Mouse (Mus musculus): ENCODE results near the gene Gm13128.
"Not testable (repeated sequence)": the region's sequence is repeated elsewhere in the genome, so short reads cannot be mapped to it uniquely, and the experiment has no call there.

Gm13128 gene

DNA sequence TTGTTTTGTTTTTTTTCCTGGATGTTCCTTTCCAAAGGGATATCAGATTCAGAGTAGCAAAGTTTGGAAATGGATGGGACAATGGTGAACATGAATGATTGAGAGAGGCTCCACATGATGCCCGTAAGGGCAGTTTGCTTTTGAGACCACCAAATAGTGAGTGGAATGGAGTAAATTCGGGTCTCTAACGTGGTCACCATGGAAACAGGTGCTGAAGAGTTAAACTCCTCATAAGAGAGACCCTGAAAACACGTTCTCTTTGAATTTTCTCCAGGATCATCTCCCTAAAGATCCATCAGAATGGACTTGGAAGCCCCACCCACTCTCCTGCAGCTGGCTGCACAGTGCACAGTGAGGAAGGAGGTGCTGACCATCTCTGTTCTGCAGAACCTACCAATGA is at the start of gene Gm13128:
Gene Gm13128, plus strand, starts transcription at position 301 of the 400 bp plus-strand sequence.
- DNase-seq (ENCODE audit: low read depth in 1 of 2, low spot score in 2 of 2) = not testable (repeated sequence)

DNA sequence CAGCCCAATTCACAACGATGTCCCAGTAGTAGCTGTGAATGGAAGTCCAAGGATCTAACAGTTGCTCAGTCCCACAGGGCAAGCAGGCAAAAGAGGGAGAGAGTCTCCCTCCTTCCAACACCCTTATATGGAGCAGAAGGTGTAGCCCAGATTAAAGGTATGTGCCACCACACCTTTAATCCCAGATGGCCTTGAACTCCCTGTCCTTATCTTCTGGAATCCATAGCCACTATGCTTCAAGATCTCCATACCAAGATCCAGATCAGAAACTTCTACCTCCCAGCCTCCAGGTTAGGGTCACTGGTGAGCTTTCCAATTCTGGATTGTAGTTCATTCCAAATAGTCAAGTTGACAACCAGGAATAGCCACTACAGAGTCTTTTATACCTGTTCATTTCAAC is 49.7 kb upstream of the Gm13128 start, which contains the start of gene Pramel5:
Gene Pramel5, minus strand, starts transcription at position 101 of the 400 bp plus-strand sequence.
- DNase-seq (ENCODE audit: low read depth in 1 of 2, low spot score in 2 of 2) = not testable (repeated sequence)

DNA sequence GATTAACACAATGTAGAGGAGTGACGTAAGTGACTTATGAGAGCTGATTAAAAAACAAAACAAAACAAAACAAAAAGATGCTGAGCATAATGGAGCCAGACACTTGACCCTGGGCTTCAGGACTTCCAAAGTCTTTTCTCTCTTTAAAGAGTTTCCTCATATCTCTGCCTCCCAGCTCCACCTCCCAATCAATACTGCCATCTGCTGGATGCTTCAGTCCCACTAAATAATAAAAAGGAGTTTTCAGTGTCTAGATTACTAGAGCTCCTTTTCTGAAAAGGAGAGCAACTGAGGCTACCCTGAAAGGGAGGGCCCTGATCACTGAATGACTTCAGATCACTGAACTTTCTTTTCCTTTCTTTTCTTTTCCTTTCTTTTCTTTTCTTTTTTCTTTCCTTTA is 30.6 kb upstream of the Gm13128 start:
- DNase-seq (ENCODE audit: low read depth in 1 of 2, low spot score in 2 of 2) = not testable (repeated sequence)

DNA sequence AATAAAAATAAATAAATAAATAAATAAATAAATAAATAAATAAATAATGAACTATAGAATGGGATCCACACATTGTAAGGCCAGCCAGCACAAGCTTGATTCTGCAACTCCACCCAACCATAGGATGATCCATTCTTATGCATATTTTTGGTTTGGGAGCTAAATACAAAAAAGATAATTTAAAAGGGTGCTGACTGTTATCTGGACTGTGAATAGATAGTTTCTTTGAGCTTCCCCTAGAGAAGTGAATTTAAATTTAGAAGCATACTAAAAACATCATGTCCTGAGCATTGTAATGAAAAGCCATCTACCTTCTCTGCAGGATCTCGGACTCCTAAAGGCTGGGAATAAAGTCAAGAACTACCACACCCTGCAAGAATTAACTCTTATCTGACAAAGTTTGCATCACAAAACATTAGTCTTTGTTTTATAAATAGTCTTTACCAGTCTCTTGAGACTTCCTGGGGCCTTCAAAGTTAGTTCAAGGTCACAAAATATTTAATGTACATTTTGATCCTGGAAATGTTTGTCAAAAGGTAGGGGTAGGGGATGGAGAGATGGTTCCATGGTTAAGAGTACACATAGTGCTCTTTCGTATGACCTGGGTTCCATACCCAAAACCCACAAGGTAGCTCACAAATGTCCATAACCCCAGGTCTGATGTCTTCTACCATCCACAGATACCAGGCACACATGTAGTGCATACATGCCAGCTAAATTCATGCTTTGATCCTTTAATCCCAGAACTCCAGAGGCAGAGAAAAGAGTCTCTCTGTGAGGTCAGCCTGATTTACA is 17.2 kb upstream of the Gm13128 start:
- DNase-seq (ENCODE audit: low read depth in 1 of 2, low spot score in 2 of 2) = not testable (repeated sequence)

DNA sequence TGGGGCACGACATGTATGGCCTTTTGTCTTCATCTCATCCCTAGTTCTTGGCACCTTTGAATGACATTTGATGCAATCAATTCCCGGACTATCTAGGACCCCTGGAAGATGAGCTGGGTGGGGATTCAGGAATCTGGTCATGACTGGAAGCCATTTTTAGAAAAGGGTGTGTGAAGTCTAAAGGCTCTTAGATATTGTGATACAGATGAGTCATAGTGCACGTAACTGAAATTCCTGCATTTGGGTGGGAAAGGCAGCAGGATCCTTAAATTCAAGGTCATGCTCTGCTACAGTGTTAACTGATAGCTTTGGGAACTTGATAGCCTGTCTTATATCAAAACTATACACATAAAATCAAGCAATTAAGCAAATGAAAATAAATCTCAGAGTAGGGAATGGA is 5.8 kb downstream of the Gm13128 start:
- not testable (repeated sequence) for DNase-seq (ENCODE audit: low read depth in 1 of 2, low spot score in 2 of 2)

DNA sequence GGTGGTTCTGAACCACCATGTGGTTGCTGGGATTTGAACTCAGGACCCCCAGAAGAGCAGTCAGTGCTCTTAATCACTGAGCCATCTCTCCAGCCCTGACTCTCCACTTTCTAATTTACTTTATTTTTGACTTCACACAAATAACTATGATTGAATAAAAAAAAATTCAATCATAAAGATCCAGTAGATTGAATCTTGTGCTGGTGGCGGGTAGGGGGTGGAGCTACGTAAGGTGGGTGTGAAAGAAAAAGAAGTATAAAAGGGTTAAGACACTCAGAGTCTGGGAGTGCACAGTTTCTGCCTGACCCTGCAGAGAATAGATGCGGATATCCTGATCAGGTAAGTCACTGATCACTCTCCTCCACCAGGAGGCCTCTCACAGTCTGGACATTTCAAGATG is 27.6 kb downstream of the Gm13128 start, which contains the start of gene Gm13119:
Gene Gm13119, plus strand, starts transcription at position 301 of the 400 bp plus-strand sequence.
- DNase-seq (ENCODE audit: low read depth in 1 of 2, low spot score in 2 of 2) = not testable (repeated sequence)

DNA sequence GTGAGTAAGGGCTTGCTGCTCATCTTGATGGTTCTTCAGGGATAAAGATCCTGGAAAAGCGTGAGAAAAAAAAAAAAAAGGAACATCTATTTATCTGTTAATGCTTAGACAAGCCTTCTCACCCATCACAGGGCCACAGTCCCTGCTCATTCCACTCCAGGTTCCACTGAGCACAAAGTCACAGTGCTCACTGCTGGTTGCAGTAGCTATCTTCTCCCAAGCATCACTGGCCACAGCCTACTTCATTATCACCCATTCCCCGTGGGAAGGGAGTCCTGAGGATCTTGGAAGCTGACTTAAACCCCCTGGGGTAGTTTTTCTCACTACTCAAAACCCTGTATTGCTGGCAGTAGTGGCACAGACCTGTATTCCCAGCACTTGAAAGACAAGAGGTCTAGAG is 47.9 kb downstream of the Gm13128 start, which contains the start of gene Pramef20:
Gene Pramef20, minus strand, starts transcription at position 23 of the 400 bp plus-strand sequence.
- DNase-seq (ENCODE audit: low read depth in 1 of 2, low spot score in 2 of 2) = no peak
